10 mouse cellular contexts compared by ENCODE assay signal in genomic region chr10:70963599-70964193, GRCm38 (mm10).
DNase-seq lines count a peak whose midpoint lies in the region; ATAC-seq and TF ChIP-seq lines count a peak whose summit lies in the region.
"Had no signal": no experiment of that assay in that cellular context is flagged by ENCODE, and none has a peak within 500 bp of the region (broad histone marks: within the 10 kb centered on the region; RNA-seq: fewer than 3 reads in every experiment).

No protein-coding gene starts in this region.

- 53% methylated on average over 8 of the region's 8 CpGs for WGBS in embryonic facial prominence, embryonic 11.5 days
- WGBS in embryonic facial prominence, embryonic 10.5 days, result 57% methylated on average over 8 of the region's 8 CpGs
- WGBS in liver, embryonic 14.5 days (ENCODE audit: insufficient replicate concordance), result 49% methylated on average over 8 of the region's 8 CpGs
- WGBS in liver, embryonic 11.5 days, result 51% methylated on average over 8 of the region's 8 CpGs
- WGBS in neural tube, embryonic 11.5 days, result 58% methylated on average over 8 of the region's 8 CpGs

- H3K9ac ChIP-seq in embryonic facial prominence, embryonic 11.5 days (replicated peaks; ENCODE audit: low read length), result no peak overlapping the region
- H3K9ac ChIP-seq in liver, embryonic 14.5 days (replicated peaks), result no peak overlapping the region
- no peak overlapping the region for H3K9ac ChIP-seq in liver, embryonic 11.5 days (ENCODE audit: low read depth, low read length)
- H3K9ac ChIP-seq in neural tube, embryonic 11.5 days (ENCODE audit: low read length), result no peak overlapping the region
- H3K9ac ChIP-seq: hindbrain, embryonic 15.5 days; neural tube, embryonic 13.5 days had no signal

- peak; percentile 82 for DNase-seq in embryonic facial prominence, embryonic 11.5 days (ENCODE audit: low spot score)
- no peak for DNase-seq in embryonic facial prominence, embryonic 10.5 days (ENCODE audit: low spot score)
- DNase-seq in liver, embryonic 14.5 days (ENCODE audit: low read depth in 3 of 3, low spot score in 3 of 3), result peak in 1 of 3 experiments; percentile 0
- no peak for DNase-seq in liver, embryonic 11.5 days (ENCODE audit: low spot score)
- peak; percentile 86 for DNase-seq in brain, embryonic 14.5 days (ENCODE audit: low read depth)
- DNase-seq in heart, postnatal 14 days, result peak; percentile 20 to 68
- DNase-seq in neural tube, embryonic 11.5 days (ENCODE audit: low spot score), result peak; percentile 52

- no peaks in the 10 kb centered on the region for H3K27me3 ChIP-seq in embryonic facial prominence, embryonic 11.5 days (ENCODE audit: control insufficient read depth, insufficient read depth, low read length)
- H3K27me3 ChIP-seq in embryonic facial prominence, embryonic 10.5 days (replicated peaks; ENCODE audit: low read depth, poor library complexity, severe bottlenecking), result no peaks in the 10 kb centered on the region; the same call in 1 of the 2 replicates
- H3K27me3 ChIP-seq in liver, embryonic 14.5 days (ENCODE audit: control insufficient read depth, insufficient read depth, low read length), result no peaks in the 10 kb centered on the region
- H3K27me3 ChIP-seq in liver, embryonic 11.5 days (replicated peaks; ENCODE audit: control insufficient read depth, insufficient read depth, low read length), result no peaks in the 10 kb centered on the region
- no peaks in the 10 kb centered on the region for H3K27me3 ChIP-seq in neural tube, embryonic 11.5 days (ENCODE audit: control insufficient read depth, insufficient read depth, low read length)
- H3K27me3 ChIP-seq: hindbrain, embryonic 15.5 days; neural tube, embryonic 13.5 days had no signal

- H3K4me1 ChIP-seq in embryonic facial prominence, embryonic 11.5 days (ENCODE audit: control insufficient read depth, insufficient read depth, low read length), result no peaks in the 10 kb centered on the region
- H3K4me1 ChIP-seq in embryonic facial prominence, embryonic 10.5 days, result peaks cover 11% of the 10 kb centered on the region
- H3K4me1 ChIP-seq in liver, embryonic 14.5 days (replicated peaks; ENCODE audit: control insufficient read depth in 2 of 2, insufficient read depth in 2 of 2, low read length in 1 of 2), result no peaks in the 10 kb centered on the region
- no peaks in the 10 kb centered on the region for H3K4me1 ChIP-seq in liver, embryonic 11.5 days (replicated peaks; ENCODE audit: control insufficient read depth, insufficient read depth, low read length)
- no peaks in the 10 kb centered on the region for H3K4me1 ChIP-seq in neural tube, embryonic 11.5 days (ENCODE audit: control insufficient read depth, insufficient read depth, low read length)

- peak; percentile 56 for TF ChIP-seq CTCF in liver, embryonic 14.5 days (IDR thresholded peaks at IDR 0.05; ENCODE audit: low read depth)
- peak; percentile 57; the same call in 1 of the 2 replicates for TF ChIP-seq CTCF in brain, embryonic 14.5 days (IDR thresholded peaks at IDR 0.05; ENCODE audit: borderline replicate concordance, extremely low read depth, insufficient read depth, insufficient read length)

- no peak for ATAC-seq in embryonic facial prominence, embryonic 11.5 days (replicated peaks; ENCODE audit: insufficient number of reproducible peaks, low FRiP score, low TSS enrichment, low read depth)
- no peak for ATAC-seq in liver, embryonic 14.5 days (ENCODE audit: insufficient read depth)
- ATAC-seq in liver, embryonic 11.5 days (replicated peaks; ENCODE audit: low FRiP score), result no peak
- no peak for ATAC-seq in neural tube, embryonic 11.5 days (ENCODE audit: insufficient read depth, low FRiP score, low TSS enrichment)
- ATAC-seq in activated CD4-positive, CD25-positive, alpha-beta regulatory T cell, adult 4 months, result no peak

- intact Hi-C loops in heart, postnatal 14 days (cut with DNase I), result loop anchor here (2.0 to 10.0 kb wide), 6 partner anchors 151 to 646 kb away; no protein-coding TSS in a partner anchor

- no peaks in the 10 kb centered on the region for H3K36me3 ChIP-seq in embryonic facial prominence, embryonic 11.5 days (replicated peaks; ENCODE audit: control insufficient read depth, insufficient read depth, low read depth, low read length)
- H3K36me3 ChIP-seq in embryonic facial prominence, embryonic 10.5 days (replicated peaks), result no peaks in the 10 kb centered on the region
- no peaks in the 10 kb centered on the region for H3K36me3 ChIP-seq in liver, embryonic 14.5 days (replicated peaks; ENCODE audit: control insufficient read depth, insufficient read depth, low read depth)
- H3K36me3 ChIP-seq in liver, embryonic 11.5 days (ENCODE audit: control insufficient read depth, insufficient read depth, low read length), result no peaks in the 10 kb centered on the region
- no peaks in the 10 kb centered on the region for H3K36me3 ChIP-seq in neural tube, embryonic 11.5 days (ENCODE audit: control insufficient read depth, insufficient read depth, low read length)
- H3K36me3 ChIP-seq: hindbrain, embryonic 15.5 days; neural tube, embryonic 13.5 days had no signal

- H3K27ac ChIP-seq in embryonic facial prominence, embryonic 11.5 days (replicated peaks; ENCODE audit: low read depth, low read length), result no peak overlapping the region
- no peak overlapping the region for H3K27ac ChIP-seq in embryonic facial prominence, embryonic 10.5 days (replicated peaks)
- H3K27ac ChIP-seq in liver, embryonic 14.5 days, result no peak overlapping the region
- no peak overlapping the region for H3K27ac ChIP-seq in liver, embryonic 11.5 days (ENCODE audit: low read depth, low read length)
- H3K27ac ChIP-seq in neural tube, embryonic 11.5 days (ENCODE audit: low read depth, low read length), result no peak overlapping the region
- H3K27ac ChIP-seq: hindbrain, embryonic 15.5 days; neural tube, embryonic 13.5 days had no signal

- H3K4me2 ChIP-seq in embryonic facial prominence, embryonic 11.5 days (ENCODE audit: low read depth, low read length), result no peak overlapping the region
- no peak overlapping the region for H3K4me2 ChIP-seq in liver, embryonic 14.5 days (ENCODE audit: low read depth)
- H3K4me2 ChIP-seq in liver, embryonic 11.5 days, result no peak overlapping the region
- H3K4me2 ChIP-seq in neural tube, embryonic 11.5 days (ENCODE audit: low read depth), result no peak overlapping the region
- H3K4me2 ChIP-seq: hindbrain, embryonic 15.5 days had no signal

- H3K4me3 ChIP-seq in embryonic facial prominence, embryonic 11.5 days (ENCODE audit: low read depth, low read length), result no peak overlapping the region
- H3K4me3 ChIP-seq in embryonic facial prominence, embryonic 10.5 days, result no peak overlapping the region
- no peak overlapping the region for H3K4me3 ChIP-seq in liver, embryonic 14.5 days (ENCODE audit: insufficient read depth in 1 of 2, low read depth in 2 of 2, low read length in 2 of 2)
- no peak overlapping the region for H3K4me3 ChIP-seq in liver, embryonic 11.5 days (ENCODE audit: low read depth, low read length)
- no peak overlapping the region for H3K4me3 ChIP-seq in neural tube, embryonic 11.5 days (ENCODE audit: low read depth, low read length)
- H3K4me3 ChIP-seq: hindbrain, embryonic 15.5 days; neural tube, embryonic 13.5 days had no signal

- TF ChIP-seq POLR2A in brain, embryonic 14.5 days (IDR thresholded peaks at IDR 0.05; ENCODE audit: borderline replicate concordance, extremely low read depth, insufficient read depth, insufficient read length, poor library complexity, severe bottlenecking), result no peak

- no peaks in the 10 kb centered on the region for H3K9me3 ChIP-seq in embryonic facial prominence, embryonic 11.5 days (replicated peaks; ENCODE audit: control insufficient read depth, low read length)
- H3K9me3 ChIP-seq in embryonic facial prominence, embryonic 10.5 days, result no peaks in the 10 kb centered on the region
- no peaks in the 10 kb centered on the region for H3K9me3 ChIP-seq in liver, embryonic 14.5 days (ENCODE audit: control insufficient read depth, low read length)
- no peaks in the 10 kb centered on the region for H3K9me3 ChIP-seq in liver, embryonic 11.5 days (ENCODE audit: control insufficient read depth, low read length)
- no peaks in the 10 kb centered on the region for H3K9me3 ChIP-seq in neural tube, embryonic 11.5 days (ENCODE audit: control insufficient read depth, low read length)
- H3K9me3 ChIP-seq: hindbrain, embryonic 15.5 days; neural tube, embryonic 13.5 days had no signal

- TF ChIP-seq EP300 in liver, embryonic 14.5 days (IDR thresholded peaks at IDR 0.05; ENCODE audit: low read depth), result no peak

Comparison
In these comparisons a context has a peak if more than half of its experiments do, and no peak if none do; other contexts are left out.
1. DNase-seq: peak in embryonic facial prominence, embryonic 11.5 days (single experiment), brain, embryonic 14.5 days (single experiment), heart, postnatal 14 days (2 of 2) and neural tube, embryonic 11.5 days (single experiment); none in embryonic facial prominence, embryonic 10.5 days (single experiment) and liver, embryonic 11.5 days (single experiment).